Mouse (Mus musculus) bone marrow, adult 2 months (tissue): ENCODE results near the gene Dnpep.

Source experiments
- CTCF ChIP-seq: fragments of 200-500 bp; IDR thresholded peaks from 2 replicates; pipeline ENCODE4 v1.5.1; 2011; ENCODE audit warnings: low read length, control low read depth; ENCODE audit not compliant: control insufficient read depth, insufficient read depth
- POLR2A ChIP-seq: fragments of 200-500 bp; IDR thresholded peaks from 2 replicates; pipeline ENCODE4 v1.6.1; 2011; ENCODE audit warnings: low read depth, mild to moderate bottlenecking, control low read depth, low read length, borderline replicate concordance; ENCODE audit not compliant: control insufficient read depth

DNA sequence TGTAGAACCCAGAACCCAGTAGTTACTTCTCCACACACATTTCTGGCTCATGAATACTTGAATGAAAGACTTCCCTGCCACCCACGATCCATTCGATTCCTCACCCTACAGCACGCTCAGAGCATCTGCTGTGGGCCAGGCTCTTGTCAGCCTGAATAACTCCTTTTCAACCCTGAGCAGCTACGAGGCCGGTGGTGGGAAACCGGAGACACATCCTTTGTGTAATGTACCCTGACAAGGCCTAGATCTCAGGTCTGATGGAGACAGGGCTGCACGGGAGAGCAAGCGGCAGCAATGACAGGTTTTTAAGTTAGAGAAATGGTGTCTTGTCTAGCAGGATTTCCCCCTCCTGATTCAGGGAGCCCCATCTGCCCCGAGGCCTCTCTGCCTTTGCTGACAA lies 21.5 kb upstream of the Dnpep start:
- TF ChIP-seq CTCF (no peak), POLR2A (no peak)
